Mouse (Mus musculus) ES-Bruce4 (cell line): ENCODE data around the gene Mark1.

ENCODE experiments used
- CTCF ChIP-seq: IDR thresholded peaks from one replicate; pipeline ENCODE4 v1.8.1; 2011; ENCODE audit warnings: low read depth, low read length
- EP300 ChIP-seq: IDR thresholded peaks from 2 replicates; pipeline ENCODE4 v1.6.1; 2011; ENCODE audit warnings: low read depth, low read length; ENCODE audit not compliant: insufficient read depth
- POLR2A ChIP-seq: IDR thresholded peaks from one replicate; pipeline ENCODE4 v1.8.1; 2011; ENCODE audit warnings: low read length; ENCODE audit not compliant: insufficient read depth

- TF ChIP-seq CTCF = no peak
- TF ChIP-seq POLR2A = no peak
- no peak for TF ChIP-seq EP300
Measured at GRCm38 (mm10) chr1:184897350-184897749, 102.0 kb downstream of the Mark1 start.
